Mouse (Mus musculus) ES-E14 (cell line): Measurements from ENCODE around the gene Ephb1.

Source experiments
- MAFK ChIP-seq: IDR thresholded peaks from 2 replicates; pipeline ENCODE4 v1.6.1; 2014; ENCODE audit warnings: mild to moderate bottlenecking, low read depth, low read length, inconsistent platforms; ENCODE audit not compliant: insufficient read depth
- ZC3H11A ChIP-seq: IDR thresholded peaks from 2 replicates; pipeline ENCODE4 v1.6.1; 2012; ENCODE audit warnings: low read depth, mild to moderate bottlenecking, inconsistent platforms, low read length, borderline replicate concordance
- ZNF384 ChIP-seq: IDR thresholded peaks from 2 replicates; pipeline ENCODE4 v1.6.1; 2012; ENCODE audit warnings: low read depth, low read length, inconsistent platforms

DNA sequence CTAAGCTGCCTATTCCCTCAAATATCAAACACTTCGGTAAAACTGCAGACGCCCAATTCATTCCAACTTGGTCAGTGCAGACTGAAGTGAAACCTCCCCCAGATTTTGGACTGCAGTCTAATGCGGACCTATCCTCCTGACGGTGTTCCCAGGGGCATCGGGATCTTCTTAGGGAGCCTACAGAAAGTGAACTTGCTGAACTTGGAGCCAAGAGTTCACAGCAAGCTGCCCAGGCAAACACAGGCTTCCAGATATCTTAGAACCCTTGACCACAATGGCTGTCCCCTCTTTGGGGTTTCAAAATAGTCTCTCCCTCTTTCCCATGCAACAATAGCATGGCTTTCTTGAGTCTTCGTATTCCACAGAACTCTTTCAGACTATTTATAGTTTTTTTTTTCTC, 3.8 kb downstream of the Ephb1 start:
- no peak for TF ChIP-seq MAFK
- no peak for TF ChIP-seq ZNF384
- TF ChIP-seq ZC3H11A, result no peak
